Comparison of ENCODE assay signal across 26 mouse cellular contexts in the genomic region with DNA sequence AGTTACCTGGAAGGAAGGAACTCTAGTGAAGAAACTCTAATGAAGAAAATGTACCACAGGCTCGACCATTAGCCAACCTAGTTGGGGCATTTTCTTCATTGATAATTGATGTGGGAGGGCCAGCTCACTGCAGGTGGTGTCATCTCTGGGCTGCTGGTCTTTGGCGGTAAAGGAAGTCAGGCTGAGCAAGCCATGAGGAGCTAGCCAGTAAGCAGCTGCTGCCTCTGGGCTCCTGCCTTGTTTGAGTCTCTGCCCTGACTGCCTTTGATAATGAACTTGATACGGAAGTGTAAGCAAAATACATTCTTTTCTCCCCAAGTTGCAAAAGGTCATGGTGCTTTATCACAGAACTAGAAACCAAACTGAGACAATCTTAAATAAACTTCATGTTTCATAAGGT. TPM values are rescaled to one million over a fixed set of nuclear protein-coding genes. Genes with fewer than 3 reads are reported as not detected.
A peak's percentile ranks its signal among the peaks of the same experiment; 100 is the strongest.
DNase-seq lines count a peak whose midpoint lies in the region; ATAC-seq and TF ChIP-seq lines count a peak whose summit lies in the region.
"Had no signal": no experiment of that assay in that cellular context is flagged by ENCODE, and none has a peak within 500 bp of the region (broad histone marks: within the 10 kb centered on the region; RNA-seq: fewer than 3 reads in every experiment).

No protein-coding gene starts in this region.

- H3K36me3 ChIP-seq in small intestine, adult 2 months (ENCODE audit: control insufficient read depth, insufficient read depth, low read length) = peaks cover 16% of the 10 kb centered on the region
- no peaks in the 10 kb centered on the region for H3K36me3 ChIP-seq in stomach, embryonic 16.5 days (ENCODE audit: control insufficient read depth, insufficient read depth, low read length)
- H3K36me3 ChIP-seq: embryonic facial prominence, embryonic 10.5 days; embryonic facial prominence, embryonic 13.5 days; forebrain, embryonic 12.5 days; forebrain, embryonic 15.5 days; heart, embryonic 12.5 days; heart, embryonic 15.5 days; hindbrain, embryonic 10.5 days; hindbrain, embryonic 13.5 days had no signal

- H3K4me2 ChIP-seq in stomach, embryonic 16.5 days (ENCODE audit: low read depth, low read length) = no peak overlapping the region
- H3K4me2 ChIP-seq: embryonic facial prominence, embryonic 13.5 days; forebrain, embryonic 12.5 days; forebrain, embryonic 15.5 days; heart, embryonic 12.5 days; heart, embryonic 15.5 days; hindbrain, embryonic 13.5 days had no signal

- no peak for TF ChIP-seq POLR2A in small intestine, adult 2 months (IDR thresholded peaks at IDR 0.05; ENCODE audit: low read depth, low read length)

- H3K27me3 ChIP-seq in small intestine, adult 2 months (ENCODE audit: control insufficient read depth, insufficient read depth, low read length) = no peaks in the 10 kb centered on the region
- no peaks in the 10 kb centered on the region for H3K27me3 ChIP-seq in stomach, embryonic 16.5 days (ENCODE audit: control insufficient read depth, insufficient read depth, low read length)
- H3K27me3 ChIP-seq: embryonic facial prominence, embryonic 13.5 days; forebrain, embryonic 12.5 days; forebrain, embryonic 15.5 days; heart, embryonic 12.5 days; heart, embryonic 15.5 days; hindbrain, embryonic 13.5 days had no signal

- peaks cover 53% of the 10 kb centered on the region for H3K4me1 ChIP-seq in small intestine, adult 2 months (ENCODE audit: control insufficient read depth, insufficient read depth, insufficient read length, low read length)
- H3K4me1 ChIP-seq in stomach, embryonic 16.5 days (ENCODE audit: control insufficient read depth, insufficient read depth, low read length) = peaks cover 23% of the 10 kb centered on the region
- H3K4me1 ChIP-seq: forebrain, embryonic 15.5 days had no signal

- no peak overlapping the region for H3K4me3 ChIP-seq in small intestine, adult 2 months (ENCODE audit: low read depth, low read length)
- H3K4me3 ChIP-seq in stomach, embryonic 16.5 days (replicated peaks; ENCODE audit: low read length) = no peak overlapping the region
- H3K4me3 ChIP-seq: embryonic facial prominence, embryonic 10.5 days; embryonic facial prominence, embryonic 13.5 days; erythroblast, embryonic 14.5 days; forebrain, embryonic 12.5 days; forebrain, embryonic 15.5 days; heart, embryonic 12.5 days; heart, embryonic 15.5 days; hindbrain, embryonic 10.5 days; hindbrain, embryonic 13.5 days had no signal

- no peaks in the 10 kb centered on the region for H3K9me3 ChIP-seq in stomach, embryonic 16.5 days (replicated peaks; ENCODE audit: control insufficient read depth, low read length)
- H3K9me3 ChIP-seq: embryonic facial prominence, embryonic 10.5 days; embryonic facial prominence, embryonic 13.5 days; forebrain, embryonic 12.5 days; forebrain, embryonic 15.5 days; heart, embryonic 12.5 days; heart, embryonic 15.5 days; hindbrain, embryonic 10.5 days; hindbrain, embryonic 13.5 days had no signal

- DNase-seq in kidney, adult 9 months = peak; percentile 17
- no peak for DNase-seq in kidney, adult 11 months
- DNase-seq in cerebellum, postnatal 25 days = no peak
- no peak for DNase-seq in right cerebral cortex, postnatal 25 days
- DNase-seq: adrenal gland, adult 2 months; adrenal gland, postnatal 25 days; cerebellum, adult 11-12 months; cerebellum, adult 8-10 months; embryo, embryonic 11 days; gastrocnemius, postnatal 25 days; heart, adult 18-20 months; heart, postnatal 10 days; heart, postnatal 36 days had no signal

- no peak overlapping the region for H3K9ac ChIP-seq in stomach, embryonic 16.5 days (ENCODE audit: low read length)
- H3K9ac ChIP-seq: embryonic facial prominence, embryonic 13.5 days; forebrain, embryonic 12.5 days; forebrain, embryonic 15.5 days; heart, embryonic 12.5 days; heart, embryonic 15.5 days; hindbrain, embryonic 13.5 days had no signal

- peak overlapping the region; percentile 23; the same call in 1 of the 2 replicates for H3K27ac ChIP-seq in small intestine, adult 2 months (ENCODE audit: insufficient read depth, low read depth, low read length)
- peak overlapping the region; percentile 53 for H3K27ac ChIP-seq in stomach, embryonic 16.5 days (ENCODE audit: low read length)
- H3K27ac ChIP-seq: embryonic facial prominence, embryonic 10.5 days; embryonic facial prominence, embryonic 13.5 days; forebrain, embryonic 12.5 days; forebrain, embryonic 15.5 days; heart, embryonic 15.5 days; hindbrain, embryonic 10.5 days; hindbrain, embryonic 13.5 days had no signal

- ATAC-seq in stomach, embryonic 16.5 days (ENCODE audit: insufficient read depth, low FRiP score) = no peak
- ATAC-seq: CD4-positive, CD25-positive, alpha-beta regulatory T cell, adult 4 months; forebrain, embryonic 15.5 days; hindbrain, embryonic 16.5 days had no signal

- 20% methylated on average over 3 of the region's 3 CpGs for WGBS in small intestine, adult 2 months
- 55% methylated on average over 3 of the region's 3 CpGs for WGBS in stomach, embryonic 16.5 days

- TF ChIP-seq CTCF in small intestine, adult 2 months (IDR thresholded peaks at IDR 0.05; ENCODE audit: extremely low read depth, insufficient read length, insufficient replicate concordance, low read depth, low read length) = no peak

RNA-seq across cellular contexts. Expression of gene Baiap2l1, which starts 41.5 kb away (rescaled TPM):
- 31.3 and 49.1 TPM in 2 replicates for polyA plus RNA-seq in small intestine, adult 2 months (2012; rRNA removed)
- 19.3 and 22.6 TPM in 2 replicates for polyA plus RNA-seq in stomach, embryonic 16.5 days (2015; fragmentation: Nextera tagmentation; extraction: Ambion mirVana)
- polyA plus RNA-seq: erythroblast, embryonic 14.5 days had no signal
